Mouse (Mus musculus) embryonic fibroblast, embryonic 13.5 days (primary cell): ENCODE results near the gene Med12l.

Source experiments
- CTCF ChIP-seq: IDR thresholded peaks from 2 replicates; pipeline ENCODE4 v1.5.1; 2011; ENCODE audit warnings: mild to moderate bottlenecking, control low read depth, low read length, moderate library complexity, borderline replicate concordance; ENCODE audit not compliant: insufficient read depth
- POLR2A ChIP-seq: IDR thresholded peaks from 2 replicates; pipeline ENCODE4 v1.6.1; 2011; ENCODE audit warnings: low read depth, mild to moderate bottlenecking, control low read depth, low read length, moderate library complexity

GRCm38 (mm10) chr3:59270811-59271210 is 265.2 kb downstream of the Med12l start:
- TF ChIP-seq CTCF = no peak
- TF ChIP-seq POLR2A = no peak
